Mouse (Mus musculus) NIH3T3 (cell line): Measurements from ENCODE around the gene Rpl6.
"Not testable (repeated sequence)": the region's sequence is repeated elsewhere in the genome, so short reads cannot be mapped to it uniquely, and the experiment has no call there.

Experiments used
- DNase-seq: peaks from one replicate; pipeline ENCODE4 v3.0.0-alpha.2; 2012; ENCODE audit warnings: low read depth

The Rpl6 gene

GRCm38 (mm10) chr5:121196764-121197163 is 7.5 kb upstream of the Rpl6 start:
- DNase-seq, result no peak

- no peak for DNase-seq
Observed at GRCm38 (mm10) chr5:121197337-121197736, 6.9 kb upstream of the Rpl6 start.

GRCm38 (mm10) chr5:121198376-121198775 is 5.9 kb upstream of the Rpl6 start:
- no peak for DNase-seq

GRCm38 (mm10) chr5:121201739-121202138 is 2.5 kb upstream of the Rpl6 start:
- peak; percentile 84 for DNase-seq

GRCm38 (mm10) chr5:121202467-121202866 is 1.8 kb upstream of the Rpl6 start:
- DNase-seq, result no peak

GRCm38 (mm10) chr5:121205537-121206130 is 1.4 kb downstream of the Rpl6 start:
- DNase-seq, result not testable (repeated sequence)

GRCm38 (mm10) chr5:121206540-121206939 is 2.3 kb downstream of the Rpl6 start:
- no peak for DNase-seq

- no peak for DNase-seq
Observed at GRCm38 (mm10) chr5:121206984-121207383, 2.7 kb downstream of the Rpl6 start.

- DNase-seq, result no peak
Observed at GRCm38 (mm10) chr5:121209755-121210600, 5.7 kb downstream of the Rpl6 start.

GRCm38 (mm10) chr5:121210601-121210924 is 6.3 kb downstream of the Rpl6 start:
- DNase-seq, result no peak

- no peak for DNase-seq
Observed at GRCm38 (mm10) chr5:121212108-121212507, 7.8 kb downstream of the Rpl6 start.

GRCm38 (mm10) chr5:121214707-121215106 is 10.4 kb downstream of the Rpl6 start:
- no peak for DNase-seq

GRCm38 (mm10) chr5:121215380-121216125 is 11.3 kb downstream of the Rpl6 start:
- DNase-seq, result peak; percentile 91

GRCm38 (mm10) chr5:121216126-121216446 is 11.8 kb downstream of the Rpl6 start:
- DNase-seq, result no peak

- DNase-seq, result not testable (repeated sequence)
Observed at GRCm38 (mm10) chr5:121216584-121217312, 12.5 kb downstream of the Rpl6 start.

GRCm38 (mm10) chr5:121217313-121217634 is 13.0 kb downstream of the Rpl6 start:
- DNase-seq, result no peak

GRCm38 (mm10) chr5:121219190-121219589 is 14.9 kb downstream of the Rpl6 start:
- no peak for DNase-seq

- DNase-seq, result peak; percentile 98
Observed at GRCm38 (mm10) chr5:121219980-121220731, 15.9 kb downstream of the Rpl6 start, which contains the start of gene Hectd4. Gene Hectd4 (plus strand): TSS chr5:121220219.

GRCm38 (mm10) chr5:121220732-121221301 is 16.5 kb downstream of the Rpl6 start:
- DNase-seq, result peak; percentile 37

- DNase-seq, result no peak
Observed at GRCm38 (mm10) chr5:121221328-121221850, 17.1 kb downstream of the Rpl6 start.

- DNase-seq, result not testable (repeated sequence)
Observed at GRCm38 (mm10) chr5:121224020-121224419, 19.7 kb downstream of the Rpl6 start.
